Mouse (Mus musculus) midbrain, embryonic 15.5 days (tissue): Measurements from ENCODE around the gene Gm5150. TPM values are rescaled to one million over a fixed set of nuclear protein-coding genes. Genes with fewer than 3 reads are reported as not detected.
A peak's percentile ranks its signal among the peaks of the same experiment; 100 is the strongest.
"Not testable (repeated sequence)": the region's sequence is repeated elsewhere in the genome, so short reads cannot be mapped to it uniquely, and the experiment has no call there.

Source experiments
- ATAC-seq: fragments of 200-750 bp; cut with Nextera tagmentation; replicated peaks from 2 replicates; pipeline ENCODE4 v1.8.0; 2017; ENCODE audit warnings: moderate TSS enrichment
- H3K27ac ChIP-seq: fragments of 300-500 bp; sonication (generic); 2 replicates; pipeline ENCODE4 v1.5.1; 2015; ENCODE audit warnings: mild to moderate bottlenecking, inconsistent platforms
- H3K27me3 ChIP-seq: fragments of 300-500 bp; sonication (generic); replicated peaks from 2 replicates; pipeline ENCODE4 v1.6.1; 2015; ENCODE audit warnings: inconsistent platforms
- H3K36me3 ChIP-seq: fragments of 300-500 bp; sonication (generic); replicated peaks from 2 replicates; pipeline ENCODE4 v1.6.1; 2015; ENCODE audit warnings: inconsistent platforms
- H3K4me1 ChIP-seq: fragments of 300-500 bp; sonication (generic); 2 replicates; pipeline ENCODE4 v1.6.1; 2015; ENCODE audit warnings: inconsistent platforms
- H3K4me2 ChIP-seq: fragments of 300-500 bp; sonication (generic); 2 replicates; pipeline ENCODE4 v1.6.1; 2015; ENCODE audit warnings: inconsistent platforms, mild to moderate bottlenecking, moderate library complexity
- H3K4me3 ChIP-seq: fragments of 300-500 bp; sonication (generic); 2 replicates; pipeline ENCODE4 v1.5.1; 2015; ENCODE audit warnings: mild to moderate bottlenecking, inconsistent platforms
- H3K9ac ChIP-seq: fragments of 300-500 bp; sonication (generic); 2 replicates; pipeline ENCODE4 v1.6.1; 2015; ENCODE audit warnings: mild to moderate bottlenecking, inconsistent platforms
- H3K9me3 ChIP-seq: fragments of 300-500 bp; sonication (generic); 2 replicates; pipeline ENCODE4 v1.6.1; 2016; ENCODE audit warnings: inconsistent platforms
- WGBS: fragments of 180-500 bp; shearing (Covaris S2); methylation state at CpG from one replicate; pipeline ENCODE4 v1.1.7; 2015; ENCODE audit warnings: mixed read lengths; 5-methylcytosine and 5-hydroxymethylcytosine counted together
- polyA plus RNA-seq: library from polyadenylated mRNA; unstranded; fragments of >200 nt; fragmentation: Nextera tagmentation; extraction: Ambion mirVana; gene quantifications from 2 replicates; pipeline ENCODE4 v1.2.1, GENCODE M21; 2015

The Gm5150 gene
- not detected in 2 replicates for polyA plus RNA-seq

- Histone ChIP-seq H3K4me3 (no peak within 1 kb of the TSS), H3K4me2 (no peak within 1 kb of the TSS), H3K27ac (no peak within 1 kb of the TSS), H3K4me1 (no peaks in the 10 kb centered on the region), H3K9me3 (no peaks in the 10 kb centered on the region), H3K9ac (no peak within 1 kb of the TSS), H3K36me3 (no peaks in the 10 kb centered on the region), H3K27me3 (no peaks in the 10 kb centered on the region)
- 89% methylated on average over 2 of the region's 2 CpGs for WGBS
- no peak for ATAC-seq
Observed at GRCm38 (mm10) chr3:16006215-16006614, at the start of gene Gm5150. Gene Gm5150 (minus strand): TSS chr3:16006437.

- H3K36me3 ChIP-seq, H3K4me2 ChIP-seq, H3K4me1 ChIP-seq, ATAC-seq, H3K9me3 ChIP-seq, H3K4me3 ChIP-seq, H3K9ac ChIP-seq, H3K27me3 ChIP-seq, H3K27ac ChIP-seq: not testable (repeated sequence)
- WGBS = 82% methylated on average over 20 of the region's 20 CpGs
Observed at GRCm38 (mm10) chr3:16051736-16052135, 45.5 kb upstream of the Gm5150 start.

GRCm38 (mm10) chr3:16047288-16047687 lies 41.1 kb upstream of the Gm5150 start:
- Histone ChIP-seq H3K4me1 (no peaks in the 10 kb centered on the region), H3K4me3 (no peak overlapping the region), H3K4me2 (no peak overlapping the region), H3K27ac (no peak overlapping the region), H3K36me3 (no peaks in the 10 kb centered on the region), H3K27me3 (no peaks in the 10 kb centered on the region), H3K9ac (no peak overlapping the region), H3K9me3 (no peaks in the 10 kb centered on the region)
- 63% methylated on average over 4 of the region's 4 CpGs for WGBS
- no peak for ATAC-seq

DNA sequence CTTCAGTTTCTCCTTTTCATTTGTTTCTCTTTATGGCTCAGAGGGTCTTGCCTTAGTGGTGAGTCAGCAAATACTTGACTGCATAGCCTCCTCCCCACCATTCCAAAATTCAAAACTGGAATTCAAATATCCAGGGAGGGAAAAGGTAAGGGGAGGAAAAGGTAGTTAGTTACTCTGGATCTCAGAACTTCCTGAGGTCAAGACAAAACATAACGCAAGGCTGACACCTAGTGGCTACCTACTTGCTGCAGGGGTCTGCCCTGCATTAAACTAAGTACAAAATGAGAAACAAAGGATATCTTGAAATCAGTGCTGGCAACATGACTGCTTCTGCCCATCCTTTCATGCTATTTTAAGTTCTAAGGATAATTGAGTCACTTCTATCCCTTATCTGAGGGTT lies 37.1 kb upstream of the Gm5150 start:
- Histone ChIP-seq H3K27me3 (no peaks in the 10 kb centered on the region), H3K9me3 (no peaks in the 10 kb centered on the region), H3K4me1 (no peaks in the 10 kb centered on the region), H3K36me3 (no peaks in the 10 kb centered on the region), H3K4me3 (no peak overlapping the region), H3K4me2 (no peak overlapping the region), H3K9ac (no peak overlapping the region), H3K27ac (no peak overlapping the region)
- peak; percentile 84 for ATAC-seq
- WGBS = 6% methylated on average over 1 of the region's 1 CpGs

DNA sequence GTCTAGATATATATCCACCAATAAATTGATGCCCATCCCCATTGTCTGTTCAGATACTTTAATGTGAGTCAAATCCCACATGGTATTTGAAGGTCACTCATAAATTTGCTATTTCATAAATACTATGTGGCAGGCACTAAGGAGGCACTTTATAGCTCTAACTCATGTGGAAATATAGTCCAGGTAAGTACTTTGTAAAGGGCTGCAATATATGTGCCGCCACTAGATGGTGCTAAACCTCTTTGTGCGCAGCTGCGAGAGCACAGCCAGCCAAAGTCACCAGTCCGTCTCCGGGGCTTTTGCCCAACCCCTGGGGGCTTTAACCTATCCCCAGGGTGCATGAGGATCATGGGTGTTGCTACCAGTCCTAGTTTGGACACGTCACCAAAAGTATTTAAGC lies 18.8 kb upstream of the Gm5150 start:
- WGBS = under 1% methylated on average over 6 of the region's 6 CpGs
- not testable (repeated sequence) for H3K27me3 ChIP-seq, H3K9me3 ChIP-seq, H3K27ac ChIP-seq, H3K4me3 ChIP-seq, H3K9ac ChIP-seq, H3K4me1 ChIP-seq, H3K36me3 ChIP-seq
- peak; percentile 76 for ATAC-seq
- peak overlapping the region; percentile 26; the same call in 1 of the 2 replicates for H3K4me2 ChIP-seq

DNA sequence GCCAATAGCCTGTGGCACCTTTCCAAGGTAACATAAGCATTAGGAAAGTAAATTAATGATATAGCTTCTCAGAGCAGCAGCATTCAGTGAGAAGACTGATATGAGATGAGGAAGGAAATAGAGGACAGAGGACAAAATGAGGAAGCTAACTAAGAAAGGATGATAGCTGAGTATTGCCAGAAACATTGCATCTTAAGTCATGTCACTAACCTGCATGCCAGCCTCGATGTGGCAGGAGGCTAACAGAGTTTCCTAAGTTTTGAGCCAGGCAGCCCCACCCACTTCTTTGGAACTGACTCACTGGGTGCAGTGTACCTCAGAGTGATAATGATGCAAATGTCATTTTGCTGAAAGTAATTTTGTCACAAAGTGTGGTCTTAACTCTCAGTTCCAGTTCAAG lies 16.0 kb upstream of the Gm5150 start:
- Histone ChIP-seq H3K4me1 (no peaks in the 10 kb centered on the region), H3K9me3 (no peaks in the 10 kb centered on the region), H3K27me3 (no peaks in the 10 kb centered on the region), H3K27ac (no peak overlapping the region), H3K36me3 (no peaks in the 10 kb centered on the region), H3K9ac (no peak overlapping the region), H3K4me2 (no peak overlapping the region), H3K4me3 (no peak overlapping the region)
- ATAC-seq = no peak
- 64% methylated on average over 1 of the region's 1 CpGs for WGBS

- not testable (repeated sequence) for H3K4me2 ChIP-seq, H3K4me1 ChIP-seq, H3K4me3 ChIP-seq, H3K27me3 ChIP-seq, ATAC-seq, H3K36me3 ChIP-seq, H3K27ac ChIP-seq, H3K9me3 ChIP-seq, H3K9ac ChIP-seq
- WGBS = 84% methylated on average over 2 of the region's 2 CpGs
Observed at GRCm38 (mm10) chr3:16014456-16014855, 8.2 kb upstream of the Gm5150 start.

DNA sequence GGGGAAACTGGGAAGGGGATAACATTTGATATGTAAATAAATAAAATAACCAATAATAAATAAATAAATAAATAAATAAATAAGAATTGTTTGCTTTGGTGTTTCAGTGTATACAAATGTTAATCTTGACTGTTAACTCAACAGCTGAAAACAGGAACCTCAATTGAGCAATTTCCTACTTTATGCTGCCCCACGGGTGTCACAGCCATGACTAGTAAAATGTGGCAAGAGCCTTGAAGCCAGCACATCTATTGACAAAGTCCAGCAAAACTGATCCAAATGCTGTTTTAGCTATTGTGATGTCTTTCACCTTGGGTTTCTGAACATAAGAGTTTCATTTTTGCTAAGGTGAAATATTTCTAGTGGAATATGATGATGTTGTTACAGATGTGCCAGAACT lies 1.6 kb upstream of the Gm5150 start:
- no peaks in the 10 kb centered on the region for H3K9me3 ChIP-seq
- no peak overlapping the region for H3K4me2 ChIP-seq
- H3K27ac ChIP-seq = no peak overlapping the region
- no peaks in the 10 kb centered on the region for H3K36me3 ChIP-seq
- H3K4me3 ChIP-seq = no peak overlapping the region
- 79% methylated on average over 1 of the region's 1 CpGs for WGBS
- no peak overlapping the region for H3K9ac ChIP-seq
- ATAC-seq = no peak
- H3K4me1 ChIP-seq = no peaks in the 10 kb centered on the region
- H3K27me3 ChIP-seq = no peaks in the 10 kb centered on the region

- Histone ChIP-seq H3K27ac (no peak overlapping the region), H3K9me3 (no peaks in the 10 kb centered on the region), H3K9ac (no peak overlapping the region), H3K4me1 (no peaks in the 10 kb centered on the region), H3K4me3 (no peak overlapping the region), H3K36me3 (no peaks in the 10 kb centered on the region), H3K27me3 (no peaks in the 10 kb centered on the region), H3K4me2 (no peak overlapping the region)
- WGBS = 79% methylated on average over 3 of the region's 3 CpGs
- no peak for ATAC-seq
Observed at GRCm38 (mm10) chr3:16003890-16004633, 2.2 kb downstream of the Gm5150 start.

GRCm38 (mm10) chr3:15999479-15999878 lies 6.8 kb downstream of the Gm5150 start:
- not testable (repeated sequence) for H3K27me3 ChIP-seq, H3K36me3 ChIP-seq, H3K9ac ChIP-seq, ATAC-seq, H3K4me3 ChIP-seq, H3K4me1 ChIP-seq, H3K27ac ChIP-seq, H3K9me3 ChIP-seq, H3K4me2 ChIP-seq
- 96% methylated on average over 3 of the region's 3 CpGs for WGBS

DNA sequence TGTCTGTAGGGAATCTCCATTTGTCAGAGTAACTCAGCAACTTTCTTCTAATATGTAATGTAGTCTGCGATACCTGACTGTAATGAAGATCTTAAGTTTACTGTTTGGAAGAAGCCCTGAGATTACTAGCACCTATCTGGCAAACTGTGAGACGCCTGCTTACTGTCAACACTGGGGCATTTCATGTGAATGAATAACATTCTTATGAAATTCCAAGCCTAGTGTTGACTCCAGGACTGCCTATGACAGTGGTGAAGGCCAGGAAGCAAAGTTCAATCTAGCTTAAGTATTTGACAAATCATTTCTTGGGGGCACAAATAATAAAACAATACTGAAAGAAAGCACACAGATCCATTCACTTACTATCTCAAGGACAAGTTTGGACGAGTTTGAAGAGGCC lies 24.0 kb downstream of the Gm5150 start:
- no peak for ATAC-seq
- Histone ChIP-seq H3K4me1 (no peaks in the 10 kb centered on the region), H3K27ac (no peak overlapping the region), H3K9me3 (no peaks in the 10 kb centered on the region), H3K27me3 (no peaks in the 10 kb centered on the region), H3K36me3 (no peaks in the 10 kb centered on the region), H3K9ac (no peak overlapping the region), H3K4me3 (no peak overlapping the region), H3K4me2 (no peak overlapping the region)
- 73% methylated on average over 3 of the region's 3 CpGs for WGBS

DNA sequence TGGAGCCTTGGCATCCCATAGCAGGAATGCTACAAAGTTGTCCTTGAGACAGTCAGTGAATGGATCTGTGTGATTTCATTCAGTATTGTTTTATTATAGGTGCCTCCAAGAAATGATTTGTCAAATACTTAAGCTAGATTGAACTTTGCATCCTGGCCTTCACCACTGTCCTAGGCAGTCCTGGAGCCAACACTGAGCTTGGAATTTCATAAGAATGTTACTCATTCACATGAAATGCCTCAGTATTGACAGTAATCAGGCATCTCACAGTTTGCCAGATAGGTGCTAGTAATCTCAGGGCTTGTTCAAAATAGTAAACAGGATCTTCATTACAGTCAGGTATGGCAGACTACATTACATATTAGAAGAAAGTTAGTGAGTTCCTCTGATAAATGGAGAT lies 49.3 kb downstream of the Gm5150 start:
- Histone ChIP-seq H3K36me3 (no peaks in the 10 kb centered on the region), H3K4me3 (no peak overlapping the region), H3K9me3 (no peaks in the 10 kb centered on the region), H3K9ac (no peak overlapping the region), H3K27me3 (no peaks in the 10 kb centered on the region), H3K4me1 (no peaks in the 10 kb centered on the region), H3K4me2 (no peak overlapping the region), H3K27ac (no peak overlapping the region)
- ATAC-seq = no peak
